Mouse (Mus musculus) lung, postnatal 0 days (tissue): ENCODE results near the gene Rbpjl.

ENCODE experiments used
- CTCF ChIP-seq: IDR thresholded peaks from 2 replicates; pipeline ENCODE4 v1.5.1; 2016; ENCODE audit warnings: antibody characterized with exemption, mild to moderate bottlenecking
- EP300 ChIP-seq: IDR thresholded peaks from 2 replicates; pipeline ENCODE4 v1.6.1; 2016; ENCODE audit warnings: antibody characterized with exemption, mild to moderate bottlenecking, control low read depth

GRCm38 (mm10) chr2:164458535-164458934 is 55.6 kb downstream of the Rbpjl start:
- TF ChIP-seq EP300 (no peak), CTCF (no peak)
